Mouse (Mus musculus) liver, postnatal 0 days (tissue): Measurements from ENCODE around the gene Mpc1. TPM values are rescaled to one million over a fixed set of nuclear protein-coding genes. Genes with fewer than 3 reads are reported as not detected.
"Not testable (repeated sequence)": the region's sequence is repeated elsewhere in the genome, so short reads cannot be mapped to it uniquely, and the experiment has no call there.

Source experiments
- ATAC-seq: fragments of 200-750 bp; cut with Nextera tagmentation; 2 replicates; pipeline ENCODE4 v1.8.0; 2017; ENCODE audit warnings: mild to moderate bottlenecking, moderate library complexity
- DNase-seq: peaks from one replicate; pipeline ENCODE4 v3.0.0-alpha.2; 2016
- H3K27ac ChIP-seq: fragments of 300-500 bp; sonication (generic); 2 replicates; pipeline ENCODE4 v1.5.1; 2014; ENCODE audit warnings: antibody characterized with exemption, moderate library complexity, mild to moderate bottlenecking, low read depth
- H3K27me3 ChIP-seq: fragments of 300-500 bp; sonication (generic); 2 replicates; pipeline ENCODE4 v1.6.1; 2014; ENCODE audit warnings: low read length, control low read depth, mixed read lengths; ENCODE audit not compliant: insufficient read depth
- H3K36me3 ChIP-seq: fragments of 300-500 bp; sonication (generic); replicated peaks from 2 replicates; pipeline ENCODE4 v1.6.1; 2014; ENCODE audit warnings: mild to moderate bottlenecking, control low read depth, low read length, moderate library complexity, mixed read lengths; ENCODE audit not compliant: insufficient read depth
- H3K4me1 ChIP-seq: fragments of 300-500 bp; sonication (generic); 2 replicates; pipeline ENCODE4 v1.6.1; 2014; ENCODE audit warnings: antibody characterized with exemption, mild to moderate bottlenecking, control low read depth; ENCODE audit not compliant: insufficient read depth
- H3K4me2 ChIP-seq: fragments of 300-500 bp; sonication (generic); 2 replicates; pipeline ENCODE4 v1.6.1; 2014; ENCODE audit warnings: low read depth, mild to moderate bottlenecking, low read length, moderate library complexity, mixed read lengths
- H3K4me3 ChIP-seq: fragments of 300-500 bp; sonication (generic); 2 replicates; pipeline ENCODE4 v1.5.1; 2014; ENCODE audit warnings: low read depth, low read length
- H3K9ac ChIP-seq: fragments of 300-500 bp; sonication (generic); replicated peaks from 2 replicates; pipeline ENCODE4 v1.6.1; 2014; ENCODE audit warnings: mild to moderate bottlenecking, moderate library complexity
- H3K9me3 ChIP-seq: fragments of 300-500 bp; sonication (generic); 2 replicates; pipeline ENCODE4 v1.6.1; 2016; ENCODE audit warnings: mild to moderate bottlenecking, control low read depth, low read length, mixed read lengths
- CTCF ChIP-seq: sonication (generic); IDR thresholded peaks from 2 replicates; pipeline ENCODE4 v1.5.1; 2016; ENCODE audit warnings: antibody characterized with exemption, low read depth
- EP300 ChIP-seq: IDR thresholded peaks from 2 replicates; pipeline ENCODE4 v1.6.1; 2016; ENCODE audit warnings: antibody characterized with exemption, low read depth, mild to moderate bottlenecking
- WGBS: fragments of 180-500 bp; shearing (Covaris S2); extraction: QIAGEN DNeasy Blood & Tissue Kit; methylation state at CpG from one replicate; pipeline ENCODE4 v1.1.7; 2014; ENCODE audit not compliant: insufficient replicate concordance; 5-methylcytosine and 5-hydroxymethylcytosine counted together
- polyA plus RNA-seq: library from polyadenylated mRNA; unstranded; fragments of >200 nt; fragmentation: Nextera tagmentation; extraction: Ambion mirVana; gene quantifications from 2 replicates; pipeline ENCODE4 v1.2.1, GENCODE M21; 2015

Mpc1 gene
- polyA plus RNA-seq, 1 experiment from 2014 or later, result 1,393 TPM

DNA sequence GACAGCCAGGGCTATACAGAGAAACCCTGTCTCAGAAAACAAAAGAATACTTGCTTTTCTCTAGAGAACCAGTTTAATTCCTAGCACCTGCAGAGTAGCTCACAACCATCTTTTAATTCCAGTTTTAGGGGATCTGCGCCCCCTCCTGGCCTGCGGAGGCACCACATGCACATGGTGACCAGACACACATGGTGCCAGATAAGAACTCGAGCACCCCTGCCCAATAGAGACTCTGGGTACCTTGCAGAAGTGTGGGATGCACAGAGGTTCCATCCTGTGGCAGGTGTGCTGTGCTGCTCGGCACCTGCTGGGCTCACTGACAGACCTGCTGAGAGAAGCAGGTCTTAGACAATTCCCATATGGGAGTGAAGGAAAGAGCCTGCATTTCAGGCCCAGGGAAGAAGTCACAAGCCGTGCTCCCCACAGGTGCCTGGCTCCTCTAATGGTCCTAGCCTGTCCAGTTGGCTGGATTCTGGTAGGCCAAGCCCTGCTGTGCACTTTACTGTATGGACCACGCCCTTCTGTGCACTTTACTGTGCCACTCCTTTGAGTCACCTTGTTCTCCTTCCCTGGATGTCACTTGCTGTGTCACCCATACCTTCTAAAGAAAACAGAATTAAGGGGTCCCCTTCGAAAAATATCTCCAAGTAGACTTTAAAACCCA lies 45.9 kb downstream of the Mpc1 start:
- H3K27ac ChIP-seq, result no peak overlapping the region
- peak; percentile 59 for TF ChIP-seq CTCF
- no peak for TF ChIP-seq EP300
- no peak for DNase-seq
- H3K36me3 ChIP-seq, result peaks cover 26% of the 10 kb centered on the region
- no peak overlapping the region for H3K4me2 ChIP-seq
- no peak for ATAC-seq
- H3K9ac ChIP-seq, result no peak overlapping the region
- WGBS, result 73% methylated on average over 7 of the region's 7 CpGs
- no peaks in the 10 kb centered on the region for H3K9me3 ChIP-seq
- H3K4me3 ChIP-seq, result no peak overlapping the region
- no peaks in the 10 kb centered on the region for H3K27me3 ChIP-seq
- no peaks in the 10 kb centered on the region for H3K4me1 ChIP-seq

DNA sequence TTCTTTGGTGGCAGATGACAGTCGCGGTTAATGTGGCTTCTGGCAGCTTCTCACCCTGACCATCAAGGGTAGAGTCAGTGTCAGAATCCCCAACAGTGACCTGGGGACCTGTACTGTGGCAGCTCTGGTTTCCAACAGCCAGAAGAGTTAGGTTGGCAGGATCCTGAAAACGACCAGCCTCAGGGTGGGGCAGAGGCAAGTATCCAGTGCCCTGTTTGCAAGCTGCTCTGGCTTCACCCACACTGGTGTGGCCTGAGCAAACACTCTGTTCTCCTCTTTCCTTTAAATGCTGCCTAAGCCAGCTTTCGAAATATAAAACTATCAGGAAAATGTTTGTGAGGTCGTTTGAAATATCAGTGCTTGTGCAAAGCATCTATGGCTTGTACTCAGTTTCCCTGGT lies 47.9 kb downstream of the Mpc1 start:
- H3K9ac ChIP-seq, result no peak overlapping the region
- H3K9me3 ChIP-seq, result no peaks in the 10 kb centered on the region
- ATAC-seq, result no peak
- no peak for DNase-seq
- TF ChIP-seq EP300, result no peak
- no peak for TF ChIP-seq CTCF
- WGBS, result 58% methylated on average over 5 of the region's 5 CpGs
- H3K4me2 ChIP-seq, result no peak overlapping the region
- no peak overlapping the region for H3K4me3 ChIP-seq
- H3K4me1 ChIP-seq, result no peaks in the 10 kb centered on the region
- H3K27ac ChIP-seq, result no peak overlapping the region
- H3K27me3 ChIP-seq, result no peaks in the 10 kb centered on the region
- peaks cover 12% of the 10 kb centered on the region; the same call in 1 of the 2 replicates for H3K36me3 ChIP-seq

- WGBS, result no CpG with 5 or more reads among the region's 5 CpGs
- ATAC-seq, H3K4me3 ChIP-seq, H3K9me3 ChIP-seq, H3K27ac ChIP-seq, DNase-seq, H3K4me2 ChIP-seq, H3K9ac ChIP-seq, H3K36me3 ChIP-seq, H3K4me1 ChIP-seq: not testable (repeated sequence)
- peaks cover 34% of the 10 kb centered on the region for H3K27me3 ChIP-seq
These were observed 54.5 kb downstream of the Mpc1 start, which contains the start of gene Prr18 for GRCm38 (mm10) chr17:8337159-8337558. Gene Prr18 (plus strand): TSS chr17:8337459.

- H3K4me3 ChIP-seq, result 0 out of 2 replicates have a peak overlapping the region, but pooled peaks have one; percentile 35
- peaks cover 4% of the 10 kb centered on the region; the same call in 1 of the 2 replicates for H3K9me3 ChIP-seq
- H3K4me2 ChIP-seq, result no peak overlapping the region
- peaks cover 43% of the 10 kb centered on the region for H3K27me3 ChIP-seq
- DNase-seq (no peak), ATAC-seq (no peak)
- H3K36me3 ChIP-seq, result no peaks in the 10 kb centered on the region
- peaks cover 6% of the 10 kb centered on the region; the same call in 1 of the 2 replicates for H3K4me1 ChIP-seq
- no peak overlapping the region for H3K27ac ChIP-seq
- no peak overlapping the region for H3K9ac ChIP-seq
- 37% methylated on average over 8 of the region's 8 CpGs for WGBS
- TF ChIP-seq EP300 (no peak), CTCF (no peak)
These were observed 57.1 kb downstream of the Mpc1 start for GRCm38 (mm10) chr17:8339666-8340374.

- no peak for DNase-seq
- WGBS, result 3% methylated on average over 66 of the region's 92 CpGs
- peaks cover 43% of the 10 kb centered on the region for H3K27me3 ChIP-seq
These were observed 58.0 kb downstream of the Mpc1 start for GRCm38 (mm10) chr17:8340407-8341359.

More at GRCm38 (mm10) chr17:8340407-8341359, 58.0 kb downstream of the Mpc1 start:
- Histone ChIP-seq H3K4me3 (peak overlapping the region; percentile 35), H3K4me2 (peak overlapping the region; percentile 69), H3K36me3 (no peaks in the 10 kb centered on the region), H3K9ac (no peak overlapping the region), H3K9me3 (peaks cover 4% of the 10 kb centered on the region; the same call in 1 of the 2 replicates), H3K4me1 (peaks cover 6% of the 10 kb centered on the region; the same call in 1 of the 2 replicates), H3K27ac (no peak overlapping the region)
- TF ChIP-seq EP300, result no peak
- no peak for TF ChIP-seq CTCF
- ATAC-seq, result no peak
